Mouse (Mus musculus) liver, embryonic 14 days (tissue): ENCODE data around the gene Vps72. TPM values are rescaled to one million over a fixed set of nuclear protein-coding genes. Genes with fewer than 3 reads are reported as not detected.

ENCODE experiments used
- polyA plus RNA-seq: library from polyadenylated mRNA; depleted of rRNA; stranded (reverse); fragments of >200 nt; gene quantifications from 2 replicates; pipeline ENCODE4 v1.2.3, GENCODE M21; 2012; rRNA removed

Gene Vps72
- 23.3 and 25.4 TPM in 2 replicates for polyA plus RNA-seq

GRCm38 (mm10) chr3:95110911-95111726 is at the start of gene Vps72:
Vps72 (plus strand) TSS chr3:95111022.

GRCm38 (mm10) chr3:95106338-95107117 is 4.3 kb upstream of the Vps72 start, which contains the start of gene Pip5k1a:
Pip5k1a (minus strand) TSS chr3:95106930.

GRCm38 (mm10) chr3:95124246-95124645 is 13.4 kb downstream of the Vps72 start, which contains the start of gene Tmod4:
Tmod4 (plus strand) TSS chr3:95124476.

GRCm38 (mm10) chr3:95133680-95134101 is 22.9 kb downstream of the Vps72 start, which contains the start of the genes Scnm1 and Lysmd1:
Scnm1 (minus strand) TSS chr3:95134011.
Lysmd1 (plus strand) TSS chr3:95134088.

GRCm38 (mm10) chr3:95141952-95142616 is 31.3 kb downstream of the Vps72 start, which contains the start of gene Tnfaip8l2:
Tnfaip8l2 (minus strand) TSS chr3:95142360.

GRCm38 (mm10) chr3:95159987-95160963 is 49.5 kb downstream of the Vps72 start, which contains the start of gene Sema6c:
Sema6c (plus strand) TSS chr3:95160457.

Other genes with a start within 250 kb of the Vps72 start
- gene Psmb4, start 224.1 kb upstream of the Vps72 start, polyA plus RNA-seq: 159 and 182 TPM in 2 replicates
- 37.4 and 45.0 TPM in 2 replicates for gene Selenbp1, start 178.0 kb upstream of the Vps72 start, polyA plus RNA-seq
- gene Rfx5, start 156.9 kb upstream of the Vps72 start, polyA plus RNA-seq: 2.3 and 2.7 TPM in 2 replicates
- gene Pi4kb, start 136.3 kb upstream of the Vps72 start, polyA plus RNA-seq: 13.0 and 15.2 TPM in 2 replicates
- 5.0 and 6.0 TPM in 2 replicates for gene Zfp687, start 95.6 kb upstream of the Vps72 start, polyA plus RNA-seq
- 147 and 154 TPM in 2 replicates for gene Psmd4, start 68.4 kb upstream of the Vps72 start, polyA plus RNA-seq
- gene Pip5k1a, start 4.1 kb upstream of the Vps72 start, polyA plus RNA-seq: 8.0 and 10.4 TPM in 2 replicates
- 0.37 and 0.59 TPM in 2 replicates for gene Tmod4, start 13.5 kb downstream of the Vps72 start, polyA plus RNA-seq
- 34.6 and 35.5 TPM in 2 replicates for gene Scnm1, start 23.0 kb downstream of the Vps72 start, polyA plus RNA-seq
- gene Lysmd1, start 23.1 kb downstream of the Vps72 start, polyA plus RNA-seq: 3.8 and 4.2 TPM in 2 replicates
- gene Tnfaip8l2, start 31.3 kb downstream of the Vps72 start, polyA plus RNA-seq: 3.4 and 5.8 TPM in 2 replicates
- gene Sema6c, start 49.4 kb downstream of the Vps72 start, polyA plus RNA-seq: 0.59 and 0.94 TPM in 2 replicates
- 15.3 and 17.6 TPM in 2 replicates for gene Gabpb2, start 106.9 kb downstream of the Vps72 start, polyA plus RNA-seq
- 21.9 and 27.2 TPM in 2 replicates for gene Cdc42se1, start 117.7 kb downstream of the Vps72 start, polyA plus RNA-seq
- gene Mllt11, start 121.1 kb downstream of the Vps72 start, polyA plus RNA-seq: 2.8 TPM in 2 replicates
- 0.07 and 0.14 TPM in 2 replicates for gene Gm128, start 130.6 kb downstream of the Vps72 start, polyA plus RNA-seq
- 0.03 and 0.16 TPM in 2 replicates for gene Bnipl, start 140.2 kb downstream of the Vps72 start, polyA plus RNA-seq
- gene Mindy1, start 170.3 kb downstream of the Vps72 start, polyA plus RNA-seq: 11.8 and 13.5 TPM in 2 replicates
- gene Prune1, start 171.1 kb downstream of the Vps72 start, polyA plus RNA-seq: 7.4 and 8.4 TPM in 2 replicates
- gene Anxa9, start 196.2 kb downstream of the Vps72 start, polyA plus RNA-seq: 2.3 and 2.8 TPM in 2 replicates
- 52.5 and 69.2 TPM in 2 replicates for gene Cers2, start 203.8 kb downstream of the Vps72 start, polyA plus RNA-seq
- gene Setdb1, start 246.2 kb downstream of the Vps72 start, polyA plus RNA-seq: 13.1 and 15.8 TPM in 2 replicates